Mouse (Mus musculus) erythroblast, adult 5-6 weeks (primary cell): ENCODE measurements around the gene Lgi4. TPM values are rescaled to one million over a fixed set of nuclear protein-coding genes. Genes with fewer than 3 reads are reported as not detected.

Experiments used
- ATAC-seq: replicated peaks from 2 replicates; pipeline ENCODE4 v1.8.0; 2016; ENCODE audit warnings: moderate number of reproducible peaks, mild to moderate bottlenecking, moderate TSS enrichment, inconsistent platforms; ENCODE audit not compliant: poor library complexity, low FRiP score, severe bottlenecking
- total RNA-seq, 2 experiments: library from RNA; stranded (forward) in 1 of 2; stranded (reverse) in 1 of 2; fragments of 150-400 nt in 1 of 2; fragments of 200-764, 138-1000 nt in 1 of 2; gene quantifications; 2 replicates each; pipeline versions ENCODE4 v1.2.3 to v1.2.4; 2015 to 2017; ENCODE audit warnings: low replicate concordance in 2 of 2

Lgi4 gene
- total RNA-seq, 2 experiments from 2014 or later, result not detected

DNA sequence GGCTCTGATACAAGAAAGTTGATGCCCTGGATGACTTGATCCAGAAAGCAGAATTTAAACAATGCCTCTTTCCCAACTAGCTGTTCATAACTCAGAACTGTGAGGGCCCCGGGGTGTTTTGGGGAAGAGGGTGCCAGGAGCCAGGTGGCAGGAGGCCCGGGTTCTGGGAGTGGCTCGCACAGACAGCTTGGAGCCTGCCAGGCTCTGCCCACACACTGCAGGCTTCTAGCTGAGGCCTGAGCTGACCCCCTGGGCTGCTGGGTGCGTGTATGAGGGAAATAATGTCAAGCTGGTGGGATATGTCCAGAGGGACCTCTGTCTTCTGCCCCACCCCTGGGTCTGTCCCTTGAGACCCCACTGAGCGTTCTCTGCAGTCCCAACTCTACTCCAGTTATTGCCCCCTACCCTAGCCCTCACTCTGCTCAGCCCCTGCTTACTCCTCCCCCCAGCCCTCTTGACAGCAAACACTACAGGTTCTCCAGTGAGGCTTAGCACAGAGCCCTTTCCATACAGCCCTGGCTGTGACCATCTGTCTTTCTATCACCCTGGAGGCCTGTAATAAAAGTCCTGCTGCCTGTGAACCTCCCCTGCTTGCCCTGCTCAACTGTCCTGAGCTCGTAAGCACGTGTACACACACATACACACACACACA is 15.0 kb downstream of the Lgi4 start:
- ATAC-seq, result no peak

DNA sequence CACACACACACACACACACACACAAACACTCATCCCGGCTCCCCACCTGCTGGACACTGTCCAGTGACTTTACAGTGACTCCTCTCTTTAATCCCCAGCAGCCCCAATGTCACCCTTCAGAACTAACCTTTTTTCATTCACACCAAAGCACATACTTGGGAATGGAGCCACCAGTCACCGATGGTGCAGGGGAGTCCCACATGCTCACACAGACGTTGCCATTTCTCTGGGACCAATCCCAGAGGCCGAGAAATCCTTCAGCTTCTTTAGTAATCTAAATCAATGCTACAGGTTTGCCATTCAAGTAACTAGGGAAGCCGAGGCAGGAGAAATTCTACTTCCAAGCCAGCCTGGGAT is 15.5 kb downstream of the Lgi4 start:
- no peak for ATAC-seq

DNA sequence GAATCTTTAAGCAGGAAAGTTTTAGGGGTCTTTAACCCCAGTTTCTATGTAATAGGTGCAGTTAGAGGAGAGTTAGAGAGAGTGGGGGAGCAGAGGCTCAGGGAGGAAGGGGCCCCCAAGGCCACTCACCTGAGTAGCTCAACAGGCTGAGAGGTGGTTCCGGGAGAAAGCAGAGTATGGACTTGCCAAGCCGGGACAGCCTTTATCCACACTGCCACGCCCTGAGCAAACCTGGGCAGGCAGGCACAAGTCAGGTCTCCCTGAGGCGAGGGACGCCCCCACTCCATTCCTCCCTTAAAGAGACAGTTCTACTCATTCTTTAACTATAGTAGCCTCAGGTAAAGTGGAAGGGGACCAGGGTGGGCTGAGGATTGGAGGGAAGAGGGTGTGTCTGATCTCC is 17.4 kb downstream of the Lgi4 start, which contains the start of gene Fxyd3:
Gene Fxyd3 (minus strand): TSS at position 213 of the 400 bp plus-strand sequence.
- ATAC-seq, result no peak

DNA sequence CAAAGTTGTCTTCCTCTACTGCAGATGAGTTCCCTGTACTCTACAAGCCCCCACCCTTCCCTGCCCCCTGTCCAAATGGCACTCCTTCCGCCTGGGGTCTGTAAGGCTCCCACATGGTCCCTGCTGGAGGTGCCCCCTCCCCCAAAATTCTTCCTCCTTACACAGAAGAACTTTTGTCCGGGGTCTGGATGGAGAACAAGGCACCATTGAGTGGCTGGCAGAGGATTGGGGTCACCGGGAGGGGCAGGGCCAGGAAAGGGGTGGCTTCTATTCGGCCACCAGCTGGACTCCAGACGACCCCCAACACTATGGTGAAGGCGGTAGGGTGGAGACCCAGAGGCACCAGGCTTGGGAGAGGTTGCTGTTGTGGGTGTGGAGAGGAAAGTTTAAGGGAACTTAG is 18.3 kb downstream of the Lgi4 start:
- ATAC-seq, result no peak

DNA sequence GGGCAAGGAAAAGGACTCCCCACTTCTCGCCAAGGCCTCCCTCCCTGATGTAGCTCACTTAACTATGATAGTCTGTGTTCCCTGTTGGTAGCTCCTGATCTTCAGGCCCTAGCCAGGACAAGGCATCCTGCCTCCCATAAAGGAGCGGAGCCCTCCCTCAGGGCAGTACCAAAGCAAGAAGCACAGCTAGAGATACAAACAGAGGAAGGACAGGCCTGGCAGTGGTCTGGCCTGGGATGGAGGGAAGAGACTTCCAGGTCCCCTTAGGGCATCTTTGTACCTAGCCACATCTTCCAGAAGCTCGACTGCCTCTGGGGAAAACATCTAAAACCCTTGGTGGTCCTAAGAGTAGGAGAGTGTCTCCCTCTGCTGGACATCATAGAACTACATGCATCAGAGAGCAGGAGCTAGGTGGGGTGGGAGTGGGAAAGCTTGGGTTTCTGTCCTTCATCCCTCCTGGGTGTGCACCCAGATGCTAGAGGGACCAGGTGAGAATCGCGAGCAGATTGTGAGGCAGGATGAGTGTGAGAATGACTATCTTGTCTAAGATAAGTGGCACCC is 18.8 kb downstream of the Lgi4 start:
- no peak for ATAC-seq

DNA sequence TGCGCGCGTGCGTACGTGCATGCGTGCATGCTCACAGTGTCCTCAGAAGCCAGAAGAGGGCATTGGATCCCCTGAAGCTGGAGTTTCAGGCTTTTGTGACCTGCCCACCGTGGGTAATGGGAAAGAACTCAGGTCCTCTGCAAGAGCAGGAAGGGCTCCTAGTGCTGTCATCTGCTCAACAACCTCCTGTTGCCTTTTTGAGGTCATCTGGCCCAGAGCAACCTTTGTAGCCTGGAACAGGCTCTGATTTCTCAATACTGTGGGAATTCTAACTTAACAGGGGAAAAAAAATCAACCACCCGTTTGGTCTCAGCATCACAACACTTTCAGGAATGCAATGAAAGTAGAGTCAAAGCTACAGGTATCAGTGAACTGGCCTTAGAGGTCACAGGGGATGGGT is 20.5 kb downstream of the Lgi4 start:
- ATAC-seq, result no peak

DNA sequence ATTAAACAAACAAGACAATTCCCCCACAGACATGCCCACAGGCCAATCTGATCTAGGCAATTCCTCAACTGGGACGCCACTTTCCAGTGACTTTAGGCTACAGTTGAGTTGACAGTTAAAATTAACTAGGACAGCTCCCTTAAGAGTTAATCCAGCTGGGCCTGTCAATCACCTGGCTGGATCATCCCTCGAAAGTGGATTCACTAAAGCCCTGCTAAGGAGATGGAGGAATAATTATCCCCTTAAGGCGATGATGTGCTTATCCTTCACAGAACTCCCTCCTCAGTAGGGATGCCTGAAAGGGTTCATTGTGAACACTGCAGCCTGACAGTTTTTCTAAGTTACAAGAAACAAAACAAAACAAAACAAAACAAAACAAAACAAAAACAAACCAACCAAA is 21.5 kb downstream of the Lgi4 start:
- ATAC-seq, result no peak

DNA sequence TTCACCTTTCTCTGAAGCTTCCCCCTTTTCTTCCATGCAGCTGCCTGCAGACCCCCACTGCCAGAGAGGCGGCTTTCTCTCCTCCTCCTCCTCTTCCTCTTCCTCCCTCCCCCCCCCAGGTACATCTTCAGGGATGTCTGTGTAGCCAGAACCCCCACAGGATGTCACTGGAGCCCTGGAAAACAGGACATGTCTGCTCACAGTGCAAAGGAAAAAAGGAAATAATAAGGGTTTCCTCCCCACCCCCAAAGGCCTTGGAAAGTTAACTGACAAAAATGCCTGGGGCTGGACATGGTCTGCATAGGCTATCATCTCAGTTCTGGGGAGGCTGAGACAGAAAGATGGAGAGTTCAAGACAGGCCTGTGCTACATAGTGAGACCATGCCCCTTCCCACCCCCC is 22.0 kb downstream of the Lgi4 start:
- no peak for ATAC-seq

DNA sequence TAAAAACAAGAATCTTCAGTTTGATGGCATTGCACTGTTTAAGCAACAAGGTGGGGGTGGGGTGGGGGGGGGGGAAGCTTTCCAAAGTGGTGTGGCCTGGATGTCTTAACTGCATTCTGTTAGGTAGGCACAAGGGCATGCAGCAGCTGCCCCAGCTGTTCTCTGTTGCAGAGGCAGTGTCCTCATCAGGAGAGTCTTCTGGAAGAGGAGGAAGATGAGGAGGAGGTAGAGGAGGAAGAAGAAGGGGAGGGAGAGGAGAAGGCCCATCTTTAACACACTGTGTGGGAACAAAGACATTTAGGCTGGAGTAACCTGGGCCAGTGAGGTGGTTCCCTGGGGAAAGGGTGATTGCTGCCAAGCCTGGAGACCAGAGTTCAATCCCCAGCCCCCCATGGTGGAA is 23.0 kb downstream of the Lgi4 start:
- ATAC-seq, result no peak

DNA sequence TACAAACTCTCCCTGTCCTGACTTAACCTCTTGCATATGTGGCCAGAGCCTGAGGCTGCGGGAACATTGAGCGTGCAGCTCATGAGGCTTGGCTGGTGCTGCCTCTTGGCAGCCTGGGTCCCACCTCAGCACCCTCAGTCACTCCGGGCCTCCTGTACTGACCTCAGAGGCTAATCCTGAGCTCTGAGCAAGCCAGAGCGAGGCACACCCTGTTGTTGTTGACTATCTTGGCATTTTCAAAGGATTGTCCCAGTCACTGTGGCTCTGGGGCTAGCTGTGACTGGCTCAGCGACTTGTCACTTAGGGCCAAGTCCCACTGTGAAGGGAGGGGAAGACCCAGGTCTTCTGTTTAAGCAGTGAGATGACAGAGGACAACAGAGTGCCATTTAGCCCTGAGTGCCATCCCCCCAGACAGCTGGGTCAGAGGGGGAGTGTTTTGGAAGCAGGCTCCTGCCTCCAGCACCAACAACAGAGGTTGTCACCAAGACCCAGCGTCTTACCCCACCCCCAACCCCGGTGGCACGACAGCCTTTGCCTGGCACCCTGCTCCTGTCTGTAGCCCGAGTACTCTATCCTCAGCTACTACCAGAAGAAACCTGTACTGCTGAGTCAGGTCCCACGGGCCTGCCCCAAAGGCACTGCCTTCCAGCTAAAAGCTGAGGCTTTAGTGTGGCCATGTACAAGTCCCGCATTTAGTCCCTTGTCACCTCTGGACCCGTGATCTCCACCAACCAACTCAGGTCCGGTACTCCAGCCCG is 23.9 kb downstream of the Lgi4 start:
- no peak for ATAC-seq

DNA sequence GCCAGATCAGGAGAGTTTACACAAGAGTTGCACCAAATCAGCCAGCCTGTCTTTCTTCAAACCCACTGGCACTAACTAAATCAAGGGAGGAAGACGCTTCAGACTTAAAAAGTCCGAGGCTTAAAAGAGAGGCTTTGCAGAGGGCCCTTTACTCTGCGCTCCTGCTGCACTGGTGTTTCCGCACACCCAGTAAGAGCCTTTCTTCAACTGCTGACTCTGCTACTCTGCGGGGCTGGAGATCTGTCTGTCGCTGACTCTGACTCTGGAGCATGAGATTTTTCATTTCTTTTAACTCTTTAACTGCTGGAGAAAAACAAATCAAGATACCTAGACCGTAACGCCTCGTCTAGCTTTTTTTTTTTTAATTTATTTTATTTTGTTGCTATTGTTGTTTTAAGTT is 25.0 kb downstream of the Lgi4 start:
- ATAC-seq, result no peak

DNA sequence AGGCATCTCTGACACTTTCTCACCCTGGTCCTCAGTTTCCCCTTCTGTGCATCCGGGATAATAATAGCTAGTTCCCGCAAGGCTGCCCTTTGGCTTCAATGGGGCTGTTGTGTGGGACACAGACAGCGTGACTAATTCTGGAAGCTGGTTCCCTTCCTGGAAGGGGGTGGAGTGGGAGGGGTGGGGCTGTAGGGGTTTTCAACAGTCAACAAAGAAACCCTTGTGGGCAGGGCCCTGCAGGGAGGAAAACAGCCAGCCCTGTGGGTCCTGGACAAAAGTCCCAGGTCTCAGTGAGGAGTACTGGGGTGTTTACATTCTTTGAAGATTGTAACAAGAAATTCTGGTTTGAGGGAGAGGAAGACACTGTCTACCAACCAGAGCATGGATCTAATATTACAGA is 26.0 kb downstream of the Lgi4 start:
- no peak for ATAC-seq

DNA sequence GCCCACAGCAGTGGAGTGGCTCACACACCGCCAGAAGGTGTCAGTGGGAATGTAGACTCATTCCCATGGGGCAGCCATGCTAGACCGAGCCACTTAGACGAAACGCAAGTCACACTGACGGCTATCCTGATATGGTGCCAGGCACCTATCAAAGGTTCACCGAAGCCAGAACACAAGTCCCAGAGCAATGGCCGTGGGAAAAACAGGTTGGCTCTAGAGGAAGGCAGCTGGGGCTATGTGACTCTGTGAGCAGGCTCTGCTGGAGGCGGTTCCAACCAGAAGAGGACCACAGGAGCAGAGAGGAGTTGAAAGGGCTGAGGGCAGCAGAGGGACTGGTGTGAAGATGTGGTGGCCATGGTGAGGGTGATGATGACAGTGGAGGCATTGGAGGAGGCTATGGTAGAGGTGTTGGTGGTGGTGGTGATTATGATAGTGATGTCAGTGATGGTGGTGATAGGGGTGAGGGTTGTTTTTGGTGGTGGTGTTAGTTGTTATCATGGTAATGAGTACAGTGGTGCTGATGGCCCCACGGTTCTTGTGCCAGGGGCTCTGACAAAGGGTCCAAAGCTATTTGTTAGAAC is 27.1 kb downstream of the Lgi4 start:
- no peak for ATAC-seq

DNA sequence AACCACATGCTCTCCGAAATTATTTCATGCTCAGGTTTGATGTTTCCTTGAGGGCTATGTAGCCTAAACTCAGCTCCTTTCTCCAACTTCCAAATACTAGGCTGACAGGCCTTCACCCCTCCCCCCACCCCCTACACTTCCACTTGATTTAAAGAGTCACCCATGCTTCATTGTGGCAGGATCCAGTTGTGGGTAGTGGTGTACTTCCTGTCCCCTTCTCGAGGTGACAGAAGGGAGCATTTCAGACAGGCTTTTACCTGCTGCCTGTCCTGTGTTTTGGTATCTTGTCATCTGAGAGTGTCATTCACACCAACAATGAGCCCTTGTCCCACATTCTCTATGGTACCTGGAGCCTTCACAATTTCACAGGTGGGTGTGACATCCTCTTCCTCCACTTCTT is 28.1 kb downstream of the Lgi4 start:
- no peak for ATAC-seq

DNA sequence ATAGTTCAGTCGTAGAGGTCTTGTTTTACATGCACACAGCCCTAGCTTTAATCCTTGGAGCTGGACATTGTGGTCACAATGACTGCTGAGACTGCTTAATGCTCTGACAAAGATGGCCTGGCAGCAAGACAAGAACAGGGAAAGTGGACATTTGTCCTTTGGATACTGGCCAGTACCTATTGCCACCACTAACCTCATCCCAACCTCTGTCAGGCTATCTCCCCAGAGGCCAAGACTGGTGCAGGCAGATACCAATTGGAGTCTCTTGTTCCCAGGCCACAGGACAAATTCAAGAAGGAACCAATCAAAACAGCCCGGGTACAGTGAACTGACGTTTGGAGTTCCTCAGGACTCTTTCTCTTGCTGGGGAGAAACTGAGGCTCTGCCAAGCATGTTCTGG is 29.1 kb downstream of the Lgi4 start:
- ATAC-seq, result no peak

DNA sequence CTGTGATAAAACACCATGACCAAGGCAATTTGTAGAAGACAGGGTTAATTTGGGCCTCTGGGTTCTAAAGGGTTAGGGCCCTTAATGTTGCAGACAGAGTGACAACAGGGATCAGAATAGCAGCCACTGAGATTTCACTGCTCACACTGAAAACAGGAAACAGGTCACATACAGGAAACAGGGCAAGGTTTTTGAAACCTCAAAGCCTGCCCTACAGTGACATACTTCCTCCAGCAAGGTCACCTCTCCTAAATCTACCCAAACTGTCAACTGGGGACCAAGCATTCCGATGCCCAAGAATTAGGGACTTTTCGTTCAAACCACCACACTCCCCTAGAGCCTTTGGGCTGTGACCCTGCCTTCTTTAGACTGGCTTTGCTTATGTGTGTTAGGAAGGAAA is 30.6 kb downstream of the Lgi4 start:
- ATAC-seq, result no peak

DNA sequence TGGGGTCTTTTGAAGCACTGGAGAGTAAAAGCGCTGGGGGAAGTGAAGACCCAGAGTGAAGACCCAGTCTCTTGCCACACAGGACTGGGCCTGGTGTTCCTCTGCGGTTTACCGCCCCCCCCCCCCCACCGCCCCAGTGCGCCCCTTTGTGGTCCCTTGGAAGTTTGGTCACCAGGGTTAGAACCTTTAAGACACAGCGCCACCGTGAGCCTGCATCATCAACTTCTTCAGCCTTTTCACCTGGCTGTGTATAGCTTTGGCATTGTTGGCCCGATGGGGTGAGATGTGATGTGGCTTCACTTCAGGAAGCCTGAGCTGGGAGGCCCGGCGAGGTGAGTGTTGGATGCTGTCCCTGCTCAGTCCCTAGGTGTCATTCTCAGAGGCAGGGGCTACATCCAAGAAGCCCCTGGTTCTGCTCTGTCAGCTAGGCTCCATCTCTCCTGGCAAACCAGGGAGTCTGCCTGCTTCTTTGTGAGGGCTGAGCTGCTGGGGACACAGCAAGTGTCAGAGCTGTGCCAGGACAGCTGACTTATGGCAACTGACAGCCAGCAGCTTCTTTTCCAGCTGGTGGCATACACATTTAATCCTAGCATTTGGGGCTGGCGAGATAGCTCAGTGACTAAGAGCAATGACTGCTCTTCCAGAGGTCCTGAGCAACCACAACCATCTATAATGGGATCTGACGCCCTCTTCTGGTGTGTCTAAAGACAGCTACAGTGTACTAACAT is 35.8 kb downstream of the Lgi4 start:
- ATAC-seq, result no peak

DNA sequence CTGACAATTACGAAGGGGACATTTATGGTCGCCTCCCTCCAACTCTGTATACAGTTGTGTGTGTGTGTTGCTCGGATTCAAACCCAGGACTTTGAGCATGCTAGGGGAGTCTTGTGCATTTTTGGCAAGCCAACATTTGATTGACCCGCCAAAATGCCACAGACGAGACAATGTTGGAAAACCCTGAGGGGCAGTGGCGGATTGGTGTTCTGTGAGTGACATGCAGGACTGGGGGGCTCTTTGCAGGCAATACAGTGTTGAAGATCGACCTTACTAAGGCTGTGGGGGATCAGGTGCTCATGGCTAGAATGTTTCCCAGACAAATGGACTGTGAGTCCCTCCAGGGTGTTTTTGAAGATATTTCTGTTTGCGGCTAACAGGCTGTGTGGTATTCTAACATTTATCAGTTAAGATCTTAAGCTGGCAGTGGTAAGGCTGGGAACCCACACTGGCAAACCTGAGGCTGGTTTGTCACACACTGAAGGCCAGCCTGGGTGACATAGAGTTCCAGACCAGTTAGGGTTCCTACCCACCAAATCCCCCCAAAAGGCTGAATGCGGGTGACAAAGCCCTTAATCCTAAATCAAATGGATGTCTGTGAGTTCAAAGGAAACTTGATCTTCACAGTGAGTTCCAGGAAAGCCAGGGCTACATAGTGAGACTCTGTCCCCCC is 37.9 kb downstream of the Lgi4 start:
- ATAC-seq, result no peak

DNA sequence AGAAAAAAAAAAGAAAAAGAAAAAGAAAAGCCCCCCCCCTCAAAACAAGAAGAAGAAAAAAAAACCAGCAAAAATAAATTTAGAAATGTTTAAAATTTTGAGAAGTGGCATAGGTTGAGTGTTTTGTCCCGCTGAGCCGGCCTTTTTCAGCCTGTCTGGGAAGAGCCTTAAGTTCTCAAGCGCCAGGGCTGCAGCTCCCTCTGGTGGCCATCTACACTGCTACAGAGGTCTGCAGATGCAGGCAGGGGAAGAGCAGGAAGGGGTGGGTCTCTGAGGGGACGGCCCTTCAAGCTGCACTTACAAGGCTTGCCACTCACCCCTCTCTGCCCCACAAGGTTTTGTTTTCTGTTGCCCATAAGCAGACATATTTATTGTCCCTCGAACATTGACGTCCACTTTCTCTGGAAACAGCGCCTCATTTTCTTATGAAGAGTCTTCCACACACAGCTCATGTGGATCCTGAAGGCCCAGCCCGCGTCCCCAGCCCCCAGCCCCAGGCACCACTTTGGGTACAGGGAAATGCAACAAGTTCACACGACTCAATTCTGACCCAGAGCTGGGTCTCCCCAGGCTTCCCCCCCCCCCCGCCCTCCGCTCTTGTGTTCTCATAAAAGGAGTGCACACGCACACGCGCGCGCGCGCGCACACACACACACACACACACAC is 38.6 kb downstream of the Lgi4 start:
- ATAC-seq, result no peak; the same call in 1 of the 2 replicates
